Mouse (Mus musculus): ENCODE results near the gene Gp2.

Gp2 gene

GRCm38 (mm10) chr7:119459185-119459584 lies at the start of gene Gp2:
Gp2 (minus strand) TSS chr7:119459285.
- no peak for DNase-seq

GRCm38 (mm10) chr7:119490041-119490780 lies 31.1 kb upstream of the Gp2 start:
- DNase-seq, result no peak

- DNase-seq, result no peak
Observed at GRCm38 (mm10) chr7:119486683-119487082, 27.6 kb upstream of the Gp2 start.

GRCm38 (mm10) chr7:119484154-119484553 lies 25.1 kb upstream of the Gp2 start:
- no peak for DNase-seq

- no peak for DNase-seq
Observed at GRCm38 (mm10) chr7:119479256-119479655, 20.2 kb upstream of the Gp2 start, which contains the start of gene Umod. Umod (minus strand) TSS chr7:119479282.

- DNase-seq, result peak; percentile 9 to 39
Observed at GRCm38 (mm10) chr7:119476500-119477389, 17.7 kb upstream of the Gp2 start.

- no peak for DNase-seq
Observed at GRCm38 (mm10) chr7:119454192-119454591, 4.9 kb downstream of the Gp2 start.

GRCm38 (mm10) chr7:119443849-119444248 lies 15.2 kb downstream of the Gp2 start:
- DNase-seq, result peak; percentile 63 to 65

GRCm38 (mm10) chr7:119441938-119442337 lies 17.1 kb downstream of the Gp2 start:
- no peak for DNase-seq

- peak; percentile 76 to 83 for DNase-seq
Observed at GRCm38 (mm10) chr7:119427180-119427616, 31.9 kb downstream of the Gp2 start.

- DNase-seq, result peak; percentile 17 to 38
Observed at GRCm38 (mm10) chr7:119420730-119421129, 38.4 kb downstream of the Gp2 start.

- peak; percentile 47 to 64 for DNase-seq
Observed at GRCm38 (mm10) chr7:119418523-119418922, 40.6 kb downstream of the Gp2 start.

GRCm38 (mm10) chr7:119394050-119394732 lies 64.9 kb downstream of the Gp2 start:
- no peak for DNase-seq
